Mouse (Mus musculus): Measurements from ENCODE around the gene Cryba2. TPM values are rescaled to one million over a fixed set of nuclear protein-coding genes. Genes with fewer than 3 reads are reported as not detected.

Cryba2 gene
- not detected in 2 replicates for polyA plus RNA-seq (2015; fragmentation: Nextera tagmentation; extraction: Ambion mirVana)

DNA sequence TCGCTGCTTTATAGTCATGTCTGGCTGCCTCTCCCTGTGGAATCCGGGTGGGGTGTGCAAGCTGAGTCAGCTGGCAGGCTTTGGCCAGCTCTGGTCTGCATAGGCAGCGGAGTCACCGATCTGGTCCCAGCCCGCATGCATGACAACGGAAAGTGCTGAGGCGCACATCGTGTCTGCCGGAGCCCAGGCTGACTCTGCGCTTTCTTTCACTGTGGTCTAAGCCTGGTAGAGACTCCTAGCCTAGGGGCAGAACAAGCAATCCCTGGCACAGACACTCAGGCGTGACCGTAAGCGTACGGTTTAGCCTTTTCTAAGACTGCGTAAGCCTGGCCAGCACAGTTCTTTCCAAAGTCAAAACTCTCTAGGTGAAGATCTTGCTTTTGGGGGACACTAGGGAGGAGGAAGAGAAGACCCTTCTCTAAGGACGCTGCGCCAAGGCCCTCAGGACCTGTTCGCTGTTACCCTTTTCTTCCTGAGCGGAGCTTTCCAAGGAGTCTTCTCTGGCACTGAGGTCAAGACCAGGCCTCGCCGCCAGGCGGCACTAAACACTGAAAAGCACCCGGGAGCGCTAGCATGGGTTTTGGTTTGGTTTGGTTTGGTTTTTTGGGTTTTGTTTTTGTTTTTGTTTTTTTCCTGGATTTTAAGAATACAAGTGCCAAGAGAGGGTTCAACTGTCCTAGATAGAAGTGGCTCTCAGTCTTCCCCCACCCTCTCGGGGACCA is at the start of gene Cryba2:
Cryba2 (minus strand) TSS at position 10 of the 722 bp plus-strand sequence.

DNA sequence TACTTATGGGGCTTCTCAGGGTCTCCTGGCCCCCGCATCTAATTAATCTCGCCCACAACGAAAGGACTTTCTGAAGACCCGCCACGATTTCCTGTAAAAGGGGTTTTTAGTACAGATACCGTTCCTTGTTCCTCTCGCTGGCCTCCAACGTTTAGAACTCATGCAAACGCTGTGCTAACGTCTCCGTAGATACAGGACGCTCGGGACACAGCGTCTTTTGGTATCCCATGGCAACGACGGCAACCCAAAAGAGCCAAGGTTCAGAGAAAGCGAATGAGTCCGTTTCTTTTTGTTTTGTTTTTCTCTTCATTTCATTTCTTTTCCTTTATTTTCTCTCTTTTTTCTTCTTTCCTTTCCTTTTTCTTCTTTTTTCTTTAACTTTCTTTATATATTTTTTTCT is 42.5 kb upstream of the Cryba2 start, which contains the start of gene Cfap65:
Cfap65 (minus strand) TSS at position 198 of the 400 bp plus-strand sequence.

DNA sequence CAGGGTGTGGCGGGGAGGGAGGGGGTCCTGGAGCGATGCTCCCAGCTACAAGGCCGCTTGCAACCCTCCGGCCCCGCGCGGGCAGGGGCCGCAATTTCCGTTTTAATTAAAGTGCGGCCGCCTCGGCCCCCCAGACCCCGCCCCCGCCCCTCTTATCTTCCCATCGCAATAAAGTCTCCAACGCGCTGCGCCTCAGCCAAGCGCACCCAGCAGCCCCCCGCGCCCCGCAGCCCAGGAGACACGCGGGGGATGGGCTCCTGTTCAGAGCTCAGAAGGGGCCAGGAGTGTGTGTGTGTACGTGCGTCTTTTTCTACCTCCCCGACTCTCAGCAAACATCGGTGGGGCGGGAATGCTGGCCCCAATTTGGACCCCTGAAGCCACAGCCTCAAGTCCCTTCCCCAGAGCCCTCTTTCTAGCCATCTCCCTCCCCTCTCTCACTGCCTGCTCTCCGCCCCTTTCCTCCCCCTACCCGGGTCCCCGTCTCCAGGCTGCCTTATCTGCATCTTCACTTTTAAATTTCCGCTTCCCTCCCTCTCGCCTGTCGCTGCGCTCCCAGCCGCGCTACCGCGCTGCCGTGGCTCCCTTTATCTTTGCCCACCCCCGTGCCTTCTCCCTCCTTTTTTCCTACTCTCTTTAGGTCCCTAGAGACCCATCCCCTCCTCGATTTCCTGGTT is 7.4 kb downstream of the Cryba2 start, which contains the start of gene Fev:
Fev (minus strand) TSS at position 51 of the 674 bp plus-strand sequence.

DNA sequence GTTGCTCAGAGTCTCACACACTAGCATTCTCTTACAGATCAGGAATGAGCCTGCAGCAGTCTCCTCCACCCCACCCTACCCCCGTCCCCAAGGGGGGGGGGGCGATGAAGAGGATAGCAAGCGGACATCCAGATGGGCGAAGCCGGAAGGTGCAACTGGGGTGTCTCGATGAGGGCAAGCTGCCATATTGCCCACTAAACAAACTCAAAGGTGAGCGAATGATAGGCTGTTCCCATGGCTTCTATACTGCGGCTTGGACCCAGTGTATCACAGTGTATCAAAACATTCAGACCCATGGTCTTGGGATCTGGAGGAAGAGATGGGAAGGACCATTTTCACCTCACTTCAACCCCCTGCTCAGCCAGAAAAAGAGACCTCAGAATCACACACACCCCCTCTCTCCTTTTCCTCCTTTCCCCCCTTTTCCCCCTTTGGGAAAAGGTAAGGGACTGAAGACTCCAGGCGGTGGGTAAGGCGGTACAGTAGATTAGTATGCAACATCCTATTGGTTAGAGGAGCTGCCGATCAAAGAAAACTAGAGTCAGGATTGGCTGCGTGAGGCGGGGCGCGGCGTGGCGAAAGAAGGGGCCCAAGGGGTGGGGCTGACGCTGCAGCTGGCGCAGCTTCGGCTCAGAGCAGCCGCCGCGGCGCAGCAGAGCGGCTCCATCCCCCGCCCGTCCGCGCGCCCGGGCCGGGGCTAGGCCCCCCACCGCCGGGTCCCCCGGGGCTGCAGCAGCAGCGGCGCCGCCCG is 38.5 kb downstream of the Cryba2 start, which contains the start of gene Cdk5r2:
Cdk5r2 (plus strand) TSS at position 629 of the 751 bp plus-strand sequence.

MicroRNA genes within 50 kb of the gene (microRNA counts, 519-probe panel; counts per million panel counts)
- microRNA mmu-miR-375, result 3,854 counts per million, percentile 14 among the panel's probes with 10 or more counts

Other genes with a start within 250 kb of the Cryba2 start
- 3.6 and 6.4 TPM in 2 replicates for gene Ttll4, start 231.4 kb downstream of the Cryba2 start, polyA plus RNA-seq (2015; fragmentation: Nextera tagmentation; extraction: Ambion mirVana)
- 5.8 and 8.5 TPM in 2 replicates for gene Cyp27a1, start 179.6 kb downstream of the Cryba2 start, polyA plus RNA-seq (2015; fragmentation: Nextera tagmentation; extraction: Ambion mirVana)
- 0.16 and 0.23 TPM in 2 replicates for gene Prkag3, start 143.9 kb downstream of the Cryba2 start, polyA plus RNA-seq (2015; fragmentation: Nextera tagmentation; extraction: Ambion mirVana)
- gene Wnt6, start 121.3 kb downstream of the Cryba2 start, polyA plus RNA-seq (2015; fragmentation: Nextera tagmentation; extraction: Ambion mirVana), result 2.1 and 3.0 TPM in 2 replicates
- 0.12 and 0.21 TPM in 2 replicates for gene Wnt10a, start 101.6 kb downstream of the Cryba2 start, polyA plus RNA-seq (2015; fragmentation: Nextera tagmentation; extraction: Ambion mirVana)
- not detected in 2 replicates for gene Cdk5r2, start 38.2 kb downstream of the Cryba2 start, polyA plus RNA-seq (2015; fragmentation: Nextera tagmentation; extraction: Ambion mirVana)
- gene Fev, start 7.7 kb downstream of the Cryba2 start, polyA plus RNA-seq (2015; fragmentation: Nextera tagmentation; extraction: Ambion mirVana), result not detected in 2 replicates
- gene Cfap65, start 42.5 kb upstream of the Cryba2 start, polyA plus RNA-seq (2015; fragmentation: Nextera tagmentation; extraction: Ambion mirVana), result not detected in 2 replicates
- 1.7 and 2.4 TPM in 2 replicates for gene Ihh, start 58.5 kb upstream of the Cryba2 start, polyA plus RNA-seq (2015; fragmentation: Nextera tagmentation; extraction: Ambion mirVana)
- gene Nhej1, start 232.1 kb upstream of the Cryba2 start, polyA plus RNA-seq (2015; fragmentation: Nextera tagmentation; extraction: Ambion mirVana), result 7.1 and 7.9 TPM in 2 replicates
- 0.94 and 1.3 TPM in 2 replicates for gene Slc23a3, start 240.7 kb upstream of the Cryba2 start, polyA plus RNA-seq (2015; fragmentation: Nextera tagmentation; extraction: Ambion mirVana)
- gene Cnppd1, start 249.6 kb upstream of the Cryba2 start, polyA plus RNA-seq (2015; fragmentation: Nextera tagmentation; extraction: Ambion mirVana), result 67.5 and 72.4 TPM in 2 replicates
- 59.5 and 62.7 TPM in 2 replicates for gene Retreg2, start 249.6 kb upstream of the Cryba2 start, polyA plus RNA-seq (2015; fragmentation: Nextera tagmentation; extraction: Ambion mirVana)

All from spleen, postnatal 0 days (tissue).